In genomic region chr3:69519188-69519587, GRCm38 (mm10) we compare ENCODE assay signal across 20 mouse cellular contexts.
DNase-seq lines count a peak whose midpoint lies in the region; ATAC-seq and TF ChIP-seq lines count a peak whose summit lies in the region.
"Had no signal": no experiment of that assay in that cellular context is flagged by ENCODE, and none has a peak within 500 bp of the region (broad histone marks: within the 10 kb centered on the region; RNA-seq: fewer than 3 reads in every experiment).

No protein-coding gene starts in this region.

- DNase-seq in left cerebral cortex, adult 2 months (ENCODE audit: extremely low spot score in 1 of 2, low spot score in 2 of 2), result no peak
- DNase-seq in left cerebral cortex, adult 11 months (ENCODE audit: low spot score), result no peak
- DNase-seq in left cerebral cortex, postnatal 36 days (ENCODE audit: low spot score in 2 of 2), result no peak
- DNase-seq: adrenal gland, adult 8-10 months; cerebellum, adult 9-10 months; heart, postnatal 36 days; kidney, adult 8-10 months; kidney, postnatal 14 days; lung, adult 18-20 months; thymus, postnatal 4 days had no signal

- H3K4me1 ChIP-seq in embryonic fibroblast, embryonic 13.5 days (ENCODE audit: control insufficient read depth, insufficient read depth, low read length), result peaks cover 6% of the 10 kb centered on the region
- H3K4me1 ChIP-seq in limb, embryonic 12.5 days (replicated peaks), result peaks cover 46% of the 10 kb centered on the region
- H3K4me1 ChIP-seq in neural tube, embryonic 15.5 days, result peaks cover 24% of the 10 kb centered on the region

- no peak overlapping the region for H3K4me3 ChIP-seq in left cerebral cortex, adult 2 months
- no peak overlapping the region for H3K4me3 ChIP-seq in embryonic fibroblast, embryonic 13.5 days (ENCODE audit: insufficient read depth, low read length)
- H3K4me3 ChIP-seq in limb, embryonic 12.5 days (replicated peaks), result no peak overlapping the region
- H3K4me3 ChIP-seq in neural tube, embryonic 15.5 days (replicated peaks), result no peak overlapping the region
- H3K4me3 ChIP-seq: embryonic facial prominence, embryonic 10.5 days; forebrain, embryonic 15.5 days; midbrain, embryonic 12.5 days had no signal

- H3K9me3 ChIP-seq in limb, embryonic 12.5 days, result no peaks in the 10 kb centered on the region
- no peaks in the 10 kb centered on the region for H3K9me3 ChIP-seq in neural tube, embryonic 15.5 days (replicated peaks)
- H3K9me3 ChIP-seq: embryonic facial prominence, embryonic 10.5 days; forebrain, embryonic 15.5 days; midbrain, embryonic 12.5 days had no signal

- 0 out of 2 replicates have a peak, but pooled peaks have one; percentile 11 for ATAC-seq in limb, embryonic 12.5 days (ENCODE audit: insufficient number of reproducible peaks, insufficient read depth, low FRiP score, low TSS enrichment, low read depth)
- ATAC-seq in neural tube, embryonic 15.5 days (ENCODE audit: low FRiP score), result peak; percentile 42
- no peak for ATAC-seq in CD4-positive, CD25-positive, alpha-beta regulatory T cell, adult 4 months
- ATAC-seq: inflammation-experienced regulatory T-cells, adult 6 months; Patski had no signal

- no peak for TF ChIP-seq CTCF in left cerebral cortex, adult 2 months (IDR thresholded peaks at IDR 0.05)
- no peak for TF ChIP-seq CTCF in embryonic fibroblast, embryonic 13.5 days (IDR thresholded peaks at IDR 0.05; ENCODE audit: borderline replicate concordance, insufficient read depth, low read length)

- H3K36me3 ChIP-seq in limb, embryonic 12.5 days, result no peaks in the 10 kb centered on the region
- no peaks in the 10 kb centered on the region for H3K36me3 ChIP-seq in neural tube, embryonic 15.5 days
- H3K36me3 ChIP-seq: forebrain, embryonic 15.5 days; midbrain, embryonic 12.5 days had no signal

- peak overlapping the region; percentile 19; the same call in 1 of the 2 replicates for H3K27ac ChIP-seq in left cerebral cortex, adult 2 months
- H3K27ac ChIP-seq in embryonic fibroblast, embryonic 13.5 days (ENCODE audit: insufficient read depth, low read length), result peak overlapping the region; percentile 83
- H3K27ac ChIP-seq in limb, embryonic 12.5 days, result peak overlapping the region; percentile 87
- H3K27ac ChIP-seq in neural tube, embryonic 15.5 days (replicated peaks), result peak overlapping the region; percentile 72
- H3K27ac ChIP-seq: macrophage; midbrain, embryonic 12.5 days had no signal

- intact Hi-C loops in left cerebral cortex, adult 2 months (cut with DNase I), result no loop called here
- intact Hi-C loops in left cerebral cortex, postnatal 36 days (cut with DNase I), result no loop called here

- no peak overlapping the region for H3K4me2 ChIP-seq in limb, embryonic 12.5 days
- H3K4me2 ChIP-seq in neural tube, embryonic 15.5 days, result no peak overlapping the region
- H3K4me2 ChIP-seq: forebrain, embryonic 15.5 days; midbrain, embryonic 12.5 days had no signal

- 46% methylated on average over 9 of the region's 9 CpGs for WGBS in limb, embryonic 12.5 days
- WGBS in neural tube, embryonic 15.5 days, result 36% methylated on average over 9 of the region's 9 CpGs

- TF ChIP-seq POLR2A in embryonic fibroblast, embryonic 13.5 days (IDR thresholded peaks at IDR 0.05; ENCODE audit: low read depth, low read length), result no peak

- H3K27me3 ChIP-seq in limb, embryonic 12.5 days, result no peaks in the 10 kb centered on the region
- H3K27me3 ChIP-seq in neural tube, embryonic 15.5 days (replicated peaks), result no peaks in the 10 kb centered on the region
- H3K27me3 ChIP-seq: forebrain, embryonic 15.5 days; midbrain, embryonic 12.5 days; Patski had no signal

- no peak overlapping the region for H3K9ac ChIP-seq in limb, embryonic 12.5 days (replicated peaks)
- H3K9ac ChIP-seq in neural tube, embryonic 15.5 days (replicated peaks), result no peak overlapping the region
- H3K9ac ChIP-seq: forebrain, embryonic 15.5 days; midbrain, embryonic 12.5 days had no signal

Comparison
In these comparisons a context has a peak if more than half of its experiments do, and no peak if none do; other contexts are left out.
1. H3K27ac ChIP-seq: peak in every context shown above with its lines; median percentile 87 in limb, embryonic 12.5 days; 83 in embryonic fibroblast, embryonic 13.5 days; 72 in neural tube, embryonic 15.5 days; 19 in left cerebral cortex, adult 2 months.